Mouse (Mus musculus) c-Kit-positive CD71-positive TER-119-positive erythroid progenitor cells, embryonic 14.5 days (primary cell): ENCODE data around the gene Dot1l.

ENCODE experiments used
- DNase-seq: peaks from one replicate; pipeline ENCODE4 v3.0.0-alpha.2; 2013; ENCODE audit warnings: low spot score

Gene Dot1l

GRCm38 (mm10) chr10:80758651-80759050 is 3.6 kb downstream of the Dot1l start:
- no peak for DNase-seq

GRCm38 (mm10) chr10:80760596-80761524 is 5.9 kb downstream of the Dot1l start:
- no peak for DNase-seq

- no peak for DNase-seq
These were observed 6.8 kb downstream of the Dot1l start for GRCm38 (mm10) chr10:80761821-80762220.

GRCm38 (mm10) chr10:80763502-80763901 is 8.5 kb downstream of the Dot1l start:
- DNase-seq = no peak

- DNase-seq = no peak
These were observed 10.7 kb downstream of the Dot1l start for GRCm38 (mm10) chr10:80765746-80766145.

GRCm38 (mm10) chr10:80766161-80766815 is 11.3 kb downstream of the Dot1l start:
- DNase-seq = no peak

GRCm38 (mm10) chr10:80768365-80768764 is 13.4 kb downstream of the Dot1l start:
- no peak for DNase-seq

GRCm38 (mm10) chr10:80773816-80774215 is 18.8 kb downstream of the Dot1l start:
- DNase-seq = no peak

- DNase-seq = peak; percentile 78
These were observed 19.5 kb downstream of the Dot1l start for GRCm38 (mm10) chr10:80774549-80774948.

- DNase-seq = no peak
These were observed 20.0 kb downstream of the Dot1l start for GRCm38 (mm10) chr10:80774981-80775380.

- DNase-seq = no peak
These were observed 20.7 kb downstream of the Dot1l start for GRCm38 (mm10) chr10:80775731-80776130.

- no peak for DNase-seq
These were observed 21.4 kb downstream of the Dot1l start for GRCm38 (mm10) chr10:80776358-80776869.

GRCm38 (mm10) chr10:80777123-80777522 is 22.1 kb downstream of the Dot1l start:
- DNase-seq = no peak

GRCm38 (mm10) chr10:80779565-80779964 is 24.6 kb downstream of the Dot1l start:
- no peak for DNase-seq

GRCm38 (mm10) chr10:80784302-80784701 is 29.3 kb downstream of the Dot1l start:
- no peak for DNase-seq

- no peak for DNase-seq
These were observed 29.9 kb downstream of the Dot1l start for GRCm38 (mm10) chr10:80784871-80785270.

GRCm38 (mm10) chr10:80785963-80786362 is 31.0 kb downstream of the Dot1l start:
- DNase-seq = no peak

GRCm38 (mm10) chr10:80787517-80787916 is 32.5 kb downstream of the Dot1l start:
- no peak for DNase-seq

GRCm38 (mm10) chr10:80790761-80791404 is 35.9 kb downstream of the Dot1l start:
- DNase-seq = no peak

GRCm38 (mm10) chr10:80791476-80792174 is 36.6 kb downstream of the Dot1l start:
- no peak for DNase-seq

GRCm38 (mm10) chr10:80792175-80793032 is 37.4 kb downstream of the Dot1l start:
- no peak for DNase-seq
